Mouse (Mus musculus) heart, embryonic 13.5 days (tissue): ENCODE results near the gene Myo1e. TPM values are rescaled to one million over a fixed set of nuclear protein-coding genes. Genes with fewer than 3 reads are reported as not detected.

Experiments used
- ATAC-seq: fragments of 200-750 bp; cut with Nextera tagmentation; 2 replicates; pipeline ENCODE4 v1.8.0; 2017; ENCODE audit warnings: moderate TSS enrichment; ENCODE audit not compliant: insufficient number of reproducible peaks, low FRiP score, low TSS enrichment; ENCODE audit errors: extremely low read depth
- H3K27ac ChIP-seq: fragments of 300-500 bp; sonication (generic); replicated peaks from 2 replicates; pipeline ENCODE4 v1.5.1; 2015; ENCODE audit warnings: moderate library complexity, mild to moderate bottlenecking, inconsistent platforms
- H3K27me3 ChIP-seq: fragments of 300-500 bp; sonication (generic); replicated peaks from 2 replicates; pipeline ENCODE4 v1.6.1; 2015; ENCODE audit warnings: mild to moderate bottlenecking, inconsistent platforms
- H3K36me3 ChIP-seq: fragments of 300-500 bp; sonication (generic); 2 replicates; pipeline ENCODE4 v1.6.1; 2015; ENCODE audit warnings: mild to moderate bottlenecking, inconsistent platforms
- H3K4me1 ChIP-seq: fragments of 300-500 bp; sonication (generic); 2 replicates; pipeline ENCODE4 v1.6.1; 2015; ENCODE audit warnings: inconsistent platforms
- H3K4me2 ChIP-seq: fragments of 300-500 bp; sonication (generic); 2 replicates; pipeline ENCODE4 v1.6.1; 2015; ENCODE audit warnings: inconsistent platforms, mild to moderate bottlenecking, moderate library complexity
- H3K4me3 ChIP-seq: fragments of 300-500 bp; sonication (generic); 2 replicates; pipeline ENCODE4 v1.5.1; 2015; ENCODE audit warnings: moderate library complexity, mild to moderate bottlenecking, inconsistent platforms
- H3K9ac ChIP-seq: fragments of 300-500 bp; sonication (generic); 2 replicates; pipeline ENCODE4 v1.6.1; 2015; ENCODE audit warnings: inconsistent platforms, mild to moderate bottlenecking, moderate library complexity
- H3K9me3 ChIP-seq: fragments of 300-500 bp; sonication (generic); 2 replicates; pipeline ENCODE4 v1.6.1; 2016; ENCODE audit warnings: inconsistent platforms
- WGBS: fragments of 180-500 bp; shearing (Covaris S2); methylation state at CpG from one replicate; pipeline ENCODE4 v1.1.7; 2015; ENCODE audit warnings: mixed read lengths; 5-methylcytosine and 5-hydroxymethylcytosine counted together
- polyA plus RNA-seq: library from polyadenylated mRNA; unstranded; fragments of >200 nt; fragmentation: Nextera tagmentation; extraction: Ambion mirVana; gene quantifications from 2 replicates; pipeline ENCODE4 v1.2.1, GENCODE M21; 2015

Gene Myo1e
- polyA plus RNA-seq, 1 experiment from 2014 or later: 10.9 TPM

DNA sequence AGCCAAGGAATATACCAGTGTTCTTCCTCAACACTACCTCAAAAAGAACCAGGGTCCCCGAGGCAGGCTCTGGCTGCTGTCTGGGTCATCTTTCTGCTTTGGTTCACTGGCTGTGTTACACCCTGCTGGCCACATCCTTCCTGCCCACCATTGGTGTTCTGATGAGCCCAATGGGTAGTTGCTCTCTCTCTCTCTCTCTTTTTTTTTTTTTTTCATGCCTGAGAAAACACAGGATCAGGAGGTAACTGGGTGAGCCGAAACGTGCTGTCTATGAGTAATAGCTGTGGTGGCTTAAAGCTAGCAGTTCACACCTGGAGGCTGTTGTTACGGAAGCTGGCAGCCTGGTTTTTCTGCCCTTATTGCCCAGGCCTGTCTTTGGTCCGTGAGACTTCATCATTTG lies 164.5 kb downstream of the Myo1e start:
- no peak overlapping the region for H3K27ac ChIP-seq
- peaks cover 11% of the 10 kb centered on the region for H3K4me1 ChIP-seq
- no peak overlapping the region for H3K9ac ChIP-seq
- 81% methylated on average over 5 of the region's 5 CpGs for WGBS
- H3K4me2 ChIP-seq: no peak overlapping the region
- no peaks in the 10 kb centered on the region for H3K27me3 ChIP-seq
- H3K36me3 ChIP-seq: peaks cover 56% of the 10 kb centered on the region
- H3K9me3 ChIP-seq: 0 out of 2 replicates have a peak, but pooled peaks cover 3% of the 10 kb centered on the region
- H3K4me3 ChIP-seq: no peak overlapping the region
- no peak for ATAC-seq

DNA sequence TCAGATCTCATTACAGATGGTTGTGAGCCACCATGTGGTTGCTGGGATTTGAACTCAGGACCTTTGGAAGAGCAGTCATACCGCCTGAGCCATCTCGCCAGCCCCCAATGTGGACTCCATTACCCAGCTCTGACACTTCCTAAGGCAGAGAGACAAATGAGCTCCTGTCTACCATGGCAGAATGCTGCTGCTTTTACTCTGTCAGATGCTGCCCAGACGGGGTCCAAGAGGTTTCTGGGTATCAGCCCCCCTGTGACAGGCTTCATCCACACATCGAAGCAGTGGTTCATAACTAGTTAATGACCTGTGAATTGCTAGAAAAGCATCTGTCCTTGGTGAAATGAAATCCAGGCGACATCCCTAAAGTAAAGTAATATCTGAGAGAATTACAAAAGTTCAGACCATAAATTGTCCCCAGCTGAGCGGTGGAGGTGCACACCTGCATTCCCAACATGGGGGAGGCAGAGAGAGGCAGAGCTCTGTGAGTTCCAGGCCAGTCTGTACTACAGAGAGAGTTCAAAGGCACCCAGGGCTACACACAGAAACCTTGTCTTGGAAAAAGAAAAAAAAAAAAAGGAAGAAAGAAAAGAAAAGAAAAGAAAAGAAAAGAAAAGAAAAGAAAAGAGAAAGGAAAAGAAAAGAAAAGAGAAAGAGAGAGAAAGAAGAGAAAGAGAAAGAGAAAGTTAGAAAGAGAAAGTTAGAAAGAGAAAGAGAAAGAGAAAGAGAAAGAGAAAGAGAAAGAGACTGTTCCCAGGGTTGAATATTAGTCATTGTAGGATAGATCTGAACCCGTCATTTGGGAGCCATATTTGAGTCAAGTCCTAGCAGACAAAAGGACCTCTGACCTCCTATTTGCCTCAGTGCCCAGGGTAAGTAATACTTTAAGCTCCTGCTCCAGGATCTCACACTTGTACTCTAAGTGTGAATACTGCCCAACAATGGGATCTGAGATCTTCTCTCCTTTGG lies 172.6 kb downstream of the Myo1e start:
- no peak overlapping the region for H3K9ac ChIP-seq
- peaks cover 64% of the 10 kb centered on the region for H3K36me3 ChIP-seq
- H3K27ac ChIP-seq: no peak overlapping the region
- ATAC-seq: no peak
- H3K4me2 ChIP-seq: no peak overlapping the region
- no peak overlapping the region for H3K4me3 ChIP-seq
- H3K4me1 ChIP-seq: no peaks in the 10 kb centered on the region
- no peaks in the 10 kb centered on the region for H3K9me3 ChIP-seq
- WGBS: 79% methylated on average over 7 of the region's 7 CpGs
- no peaks in the 10 kb centered on the region for H3K27me3 ChIP-seq

DNA sequence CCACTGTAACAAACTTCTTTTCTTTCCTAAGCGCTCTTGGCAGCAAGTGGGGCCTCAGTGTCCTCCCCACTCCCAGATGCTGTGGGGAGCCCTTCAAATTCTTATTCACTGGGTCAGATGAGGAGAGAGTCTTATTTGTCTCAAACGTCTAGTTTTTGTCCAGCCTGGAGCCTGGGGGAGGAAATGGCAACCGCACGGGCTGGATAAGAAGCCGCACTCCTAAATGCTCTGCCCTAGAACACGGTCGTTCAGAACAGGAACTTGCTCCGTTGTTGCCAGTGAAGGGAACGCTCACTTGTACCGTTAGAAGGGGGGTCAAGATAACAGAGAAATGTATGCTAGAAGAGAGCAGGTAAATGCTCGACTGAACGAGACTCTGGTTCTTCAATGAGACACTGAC lies 174.9 kb downstream of the Myo1e start:
- H3K27ac ChIP-seq: no peak overlapping the region
- 60% methylated on average over 12 of the region's 12 CpGs for WGBS
- no peak overlapping the region for H3K4me2 ChIP-seq
- H3K4me1 ChIP-seq: no peaks in the 10 kb centered on the region
- H3K4me3 ChIP-seq: no peak overlapping the region
- H3K9me3 ChIP-seq: no peaks in the 10 kb centered on the region
- no peaks in the 10 kb centered on the region for H3K27me3 ChIP-seq
- H3K9ac ChIP-seq: no peak overlapping the region
- peaks cover 67% of the 10 kb centered on the region for H3K36me3 ChIP-seq
- ATAC-seq: no peak

DNA sequence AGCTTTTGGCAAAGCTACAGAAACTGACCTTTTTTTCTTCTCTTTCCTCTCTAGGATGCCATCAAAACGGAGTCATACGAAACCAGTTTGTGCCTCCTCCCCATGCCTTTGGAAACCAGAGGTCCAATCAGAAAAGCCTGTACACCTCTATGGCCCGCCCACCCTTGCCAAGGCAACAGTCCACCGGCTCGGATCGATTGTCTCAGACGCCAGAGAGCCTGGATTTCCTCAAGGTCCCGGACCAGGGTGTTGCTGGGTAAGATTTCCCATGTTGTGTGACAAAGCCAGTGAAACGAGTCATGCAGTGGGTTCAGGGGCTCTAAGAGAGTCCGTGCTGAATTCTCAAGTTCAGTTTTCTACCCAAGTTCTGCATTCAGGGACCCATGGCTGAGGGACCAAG lies 176.6 kb downstream of the Myo1e start:
- Histone ChIP-seq H3K4me2 (no peak overlapping the region), H3K36me3 (peaks cover 50% of the 10 kb centered on the region), H3K9ac (no peak overlapping the region), H3K27ac (no peak overlapping the region), H3K4me3 (no peak overlapping the region), H3K9me3 (no peaks in the 10 kb centered on the region), H3K4me1 (no peaks in the 10 kb centered on the region), H3K27me3 (no peaks in the 10 kb centered on the region)
- 63% methylated on average over 10 of the region's 10 CpGs for WGBS
- no peak for ATAC-seq

DNA sequence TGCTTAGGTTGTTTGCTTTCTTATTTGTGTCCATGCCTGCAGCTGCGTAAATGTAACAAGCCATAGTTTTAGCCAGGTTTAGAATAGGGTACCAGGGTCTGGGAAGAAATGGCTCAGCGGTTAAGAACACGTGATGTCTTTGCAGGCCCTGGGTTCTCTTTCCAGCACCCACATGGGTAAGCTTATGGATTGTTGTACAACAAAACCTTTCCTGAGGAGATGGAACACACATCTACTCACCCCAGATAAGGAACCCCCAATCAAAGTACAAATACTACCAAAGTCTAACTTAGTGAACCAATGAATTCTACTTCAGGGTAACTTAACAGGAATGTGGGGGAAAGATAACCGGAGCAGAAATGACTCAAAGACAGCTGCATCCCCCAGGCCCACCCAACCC lies 177.3 kb downstream of the Myo1e start:
- Histone ChIP-seq H3K27me3 (no peaks in the 10 kb centered on the region), H3K36me3 (peaks cover 45% of the 10 kb centered on the region), H3K4me2 (no peak overlapping the region), H3K4me3 (no peak overlapping the region), H3K9me3 (no peaks in the 10 kb centered on the region), H3K4me1 (0 out of 2 replicates have a peak, but pooled peaks cover 1% of the 10 kb centered on the region), H3K27ac (no peak overlapping the region), H3K9ac (no peak overlapping the region)
- WGBS: 94% methylated on average over 4 of the region's 4 CpGs
- ATAC-seq: no peak

DNA sequence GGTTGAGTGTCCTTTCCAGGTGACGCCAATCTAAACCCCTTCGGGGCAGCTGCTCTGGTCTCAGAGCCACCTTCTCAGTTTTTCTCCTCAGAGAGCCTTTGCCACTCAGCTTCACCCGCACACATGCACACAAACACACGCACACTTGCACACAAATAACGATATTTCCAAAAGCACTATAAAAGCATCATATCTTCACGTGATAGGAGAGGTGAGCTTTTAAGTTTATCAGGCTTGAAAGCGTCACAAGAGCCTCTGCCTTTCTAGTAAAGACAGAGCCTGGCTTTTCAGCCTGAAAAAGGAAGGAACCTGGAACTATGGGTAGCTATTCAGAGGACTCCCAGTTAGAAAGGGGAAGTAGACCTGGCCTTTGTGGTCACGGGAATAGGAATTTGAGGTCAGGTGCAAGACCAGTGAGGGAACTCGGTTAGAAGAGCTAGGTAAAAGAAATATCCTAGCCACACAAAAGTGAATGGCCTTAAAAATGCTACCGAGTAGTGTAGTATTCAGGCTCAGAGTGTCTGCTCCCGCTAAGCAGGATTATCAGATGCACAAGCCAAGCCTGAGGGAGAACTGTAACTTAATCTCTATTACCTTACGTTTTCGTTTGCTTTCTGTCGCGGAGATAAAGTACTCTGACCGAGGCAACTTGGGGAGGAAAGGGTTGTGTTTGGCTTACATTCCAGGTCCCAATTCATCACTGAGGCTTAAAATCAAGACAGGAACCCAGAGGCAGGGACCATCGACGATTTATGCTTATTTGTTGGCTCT lies 178.0 kb downstream of the Myo1e start:
- 70% methylated on average over 18 of the region's 18 CpGs for WGBS

DNA sequence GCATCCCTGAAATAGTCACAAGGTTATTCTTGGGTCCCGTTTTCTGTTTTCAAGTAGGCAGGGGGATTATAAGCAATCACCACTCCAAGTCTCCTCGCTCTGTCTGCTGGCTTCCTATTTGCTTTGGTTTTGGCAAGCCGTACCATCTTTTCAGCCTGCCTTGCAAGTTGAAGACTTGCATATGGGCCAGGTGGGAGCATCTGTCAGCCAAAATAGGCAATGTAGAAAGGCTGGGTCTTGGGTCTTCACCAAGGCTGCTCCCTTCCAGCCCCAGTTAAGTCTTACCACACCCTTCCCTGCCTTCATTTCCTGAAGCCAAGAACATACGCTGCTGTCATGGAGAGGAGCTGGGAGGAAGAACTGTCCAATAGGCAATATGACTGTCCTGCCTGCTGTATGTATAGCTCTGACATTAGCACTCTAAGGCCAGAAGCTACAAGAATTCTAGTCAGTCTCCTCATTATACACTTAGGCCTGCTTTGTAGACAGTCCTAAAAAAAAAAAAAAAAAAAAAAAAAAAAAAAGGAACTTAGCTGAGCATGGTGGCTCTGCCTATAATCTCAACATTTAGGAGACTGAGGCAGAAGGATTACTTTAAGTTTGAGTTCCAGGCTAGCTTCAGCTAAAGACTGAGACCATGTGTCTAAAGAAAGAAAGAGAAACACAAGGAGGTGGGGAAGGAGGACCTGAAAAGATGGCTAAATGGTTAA lies 180.4 kb downstream of the Myo1e start:
- Histone ChIP-seq H3K27me3 (no peaks in the 10 kb centered on the region), H3K9me3 (no peaks in the 10 kb centered on the region), H3K4me2 (no peak overlapping the region), H3K36me3 (peaks cover 30% of the 10 kb centered on the region), H3K4me3 (no peak overlapping the region), H3K4me1 (0 out of 2 replicates have a peak, but pooled peaks cover 11% of the 10 kb centered on the region), H3K27ac (no peak overlapping the region), H3K9ac (no peak overlapping the region)
- 79% methylated on average over 4 of the region's 4 CpGs for WGBS
- no peak for ATAC-seq

More for the DNA sequence above, 178.0 kb downstream of the Myo1e start:
- no peak overlapping the region for H3K4me2 ChIP-seq
- no peak for ATAC-seq
- H3K4me1 ChIP-seq: 0 out of 2 replicates have a peak, but pooled peaks cover 6% of the 10 kb centered on the region
- H3K4me3 ChIP-seq: no peak overlapping the region
- H3K27me3 ChIP-seq: no peaks in the 10 kb centered on the region
- H3K27ac ChIP-seq: no peak overlapping the region
- H3K36me3 ChIP-seq: peaks cover 43% of the 10 kb centered on the region
- no peak overlapping the region for H3K9ac ChIP-seq
- H3K9me3 ChIP-seq: no peaks in the 10 kb centered on the region

DNA sequence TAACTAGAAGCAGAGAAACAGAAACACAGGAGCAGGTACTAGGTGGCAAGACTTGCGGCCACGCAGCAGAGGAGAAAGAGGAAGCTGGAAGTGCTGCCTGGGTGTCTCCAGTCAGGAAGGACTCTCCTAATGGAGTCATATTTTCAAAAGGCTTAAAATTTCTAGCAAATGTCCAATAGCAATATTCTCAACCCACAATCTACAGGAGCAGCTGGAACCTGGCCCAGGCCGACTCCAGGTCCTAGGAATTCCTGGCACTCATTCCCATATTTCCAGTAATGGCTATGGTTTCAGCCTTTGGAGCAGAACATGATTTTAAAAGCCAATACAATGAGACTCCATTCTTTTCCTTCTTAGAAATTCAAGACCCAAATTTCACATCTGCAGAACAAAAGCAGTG lies 182.4 kb downstream of the Myo1e start:
- 75% methylated on average over 3 of the region's 3 CpGs for WGBS
- no peaks in the 10 kb centered on the region for H3K27me3 ChIP-seq
- ATAC-seq: no peak
- 0 out of 2 replicates have a peak, but pooled peaks cover 11% of the 10 kb centered on the region for H3K4me1 ChIP-seq
- H3K4me2 ChIP-seq: no peak overlapping the region
- H3K4me3 ChIP-seq: no peak overlapping the region
- no peak overlapping the region for H3K27ac ChIP-seq
- H3K9me3 ChIP-seq: no peaks in the 10 kb centered on the region
- H3K36me3 ChIP-seq: peaks cover 17% of the 10 kb centered on the region
- no peak overlapping the region for H3K9ac ChIP-seq

DNA sequence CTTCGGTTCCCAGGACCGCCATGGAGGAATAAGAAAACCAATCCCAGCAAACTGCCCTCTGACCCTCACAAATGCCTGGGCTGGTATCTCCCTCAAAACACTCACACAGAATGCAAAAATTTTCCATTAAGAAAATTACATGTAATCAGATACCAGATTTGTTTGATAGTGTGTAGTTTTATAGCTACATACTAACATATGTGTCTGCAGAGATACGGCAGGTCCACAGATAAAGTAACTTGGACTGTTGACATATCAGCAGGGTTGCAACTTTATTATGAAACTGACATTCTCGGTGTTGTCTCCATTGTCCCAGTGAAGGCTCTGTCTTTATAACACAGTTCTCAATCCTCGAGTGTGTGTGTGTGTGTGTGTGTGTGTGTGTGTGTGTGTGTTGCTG lies 183.9 kb downstream of the Myo1e start:
- no peak overlapping the region for H3K9ac ChIP-seq
- 75% methylated on average over 5 of the region's 5 CpGs for WGBS

DNA sequence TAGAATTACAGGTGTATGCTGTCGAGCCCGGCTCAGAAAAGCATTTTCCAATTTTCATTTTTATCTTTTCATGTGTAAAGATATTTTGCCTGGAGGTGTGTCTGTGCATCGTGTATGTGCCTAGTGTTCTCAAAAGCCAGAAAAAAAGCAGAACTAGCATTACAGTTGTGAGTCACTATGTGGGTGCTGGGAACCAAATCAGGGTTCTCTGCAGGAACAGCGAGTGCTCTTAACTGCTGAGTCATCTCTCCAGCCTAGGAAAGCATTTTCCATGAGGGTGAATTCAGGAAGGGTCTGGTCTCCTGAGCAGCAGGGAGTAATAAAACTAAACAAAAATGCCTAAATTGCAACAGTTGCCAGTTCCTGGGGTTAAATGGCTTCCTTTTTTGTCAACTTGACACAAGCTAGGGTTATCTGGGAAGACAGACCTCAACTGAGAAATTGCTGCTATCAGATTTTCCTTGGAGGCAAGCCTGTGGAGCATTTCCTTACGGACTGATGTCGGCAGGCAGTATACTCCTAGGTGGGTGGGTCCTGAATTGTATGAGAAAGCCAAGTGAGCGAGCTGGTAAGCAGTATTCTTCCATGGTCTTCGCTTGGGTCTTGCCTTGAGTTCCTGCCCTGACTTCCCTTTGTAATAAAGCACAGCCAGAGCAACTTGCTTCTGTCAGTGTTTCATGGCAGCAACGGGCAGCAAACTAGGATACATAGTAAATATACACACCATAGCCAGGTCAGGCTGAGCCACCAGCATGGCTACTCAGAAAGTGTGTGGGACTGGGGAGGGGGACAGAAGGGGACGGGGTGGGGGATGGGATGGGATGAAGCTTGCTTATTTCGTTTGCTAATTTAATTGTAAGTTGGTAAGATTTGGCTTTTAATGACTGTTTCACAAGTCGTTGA lies 184.8 kb downstream of the Myo1e start:
- ATAC-seq: no peak
- Histone ChIP-seq H3K4me3 (no peak overlapping the region), H3K27ac (no peak overlapping the region), H3K27me3 (no peaks in the 10 kb centered on the region), H3K4me2 (no peak overlapping the region), H3K4me1 (0 out of 2 replicates have a peak, but pooled peaks cover 11% of the 10 kb centered on the region), H3K36me3 (peaks cover 17% of the 10 kb centered on the region), H3K9ac (no peak overlapping the region), H3K9me3 (no peaks in the 10 kb centered on the region)
- WGBS: 64% methylated on average over 12 of the region's 12 CpGs

More for the DNA sequence above, 183.9 kb downstream of the Myo1e start:
- H3K27me3 ChIP-seq: no peaks in the 10 kb centered on the region
- no peak overlapping the region for H3K27ac ChIP-seq
- H3K4me1 ChIP-seq: 0 out of 2 replicates have a peak, but pooled peaks cover 11% of the 10 kb centered on the region
- no peak overlapping the region for H3K4me2 ChIP-seq
- H3K36me3 ChIP-seq: peaks cover 12% of the 10 kb centered on the region
- H3K9me3 ChIP-seq: no peaks in the 10 kb centered on the region
- no peak overlapping the region for H3K4me3 ChIP-seq
- ATAC-seq: no peak
